Mouse (Mus musculus): Measurements from ENCODE around the gene Nckap5.
"Not testable (repeated sequence)": the region's sequence is repeated elsewhere in the genome, so short reads cannot be mapped to it uniquely, and the experiment has no call there.

Nckap5 gene

DNA sequence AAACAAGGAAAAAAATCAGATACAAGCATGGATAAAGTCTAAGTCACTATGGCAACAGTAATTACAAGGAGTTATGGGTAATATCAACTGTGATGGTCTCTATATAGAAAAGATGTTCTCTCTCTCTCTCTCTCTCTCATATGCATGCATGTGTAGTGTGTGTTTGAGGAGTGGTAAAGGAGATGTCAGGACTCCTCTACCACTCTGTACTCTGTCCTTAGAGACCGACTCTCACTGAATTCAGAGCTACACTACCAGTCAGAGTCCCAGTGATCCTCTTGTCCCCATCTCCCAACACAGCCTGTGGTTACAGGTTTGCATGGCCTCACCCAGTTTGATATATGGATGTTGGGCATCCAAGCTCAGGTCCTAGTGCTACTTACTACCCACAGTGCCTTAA is 662.0 kb downstream of the Nckap5 start:
- no peak for DNase-seq (ENCODE audit: low spot score in 2 of 2)

DNA sequence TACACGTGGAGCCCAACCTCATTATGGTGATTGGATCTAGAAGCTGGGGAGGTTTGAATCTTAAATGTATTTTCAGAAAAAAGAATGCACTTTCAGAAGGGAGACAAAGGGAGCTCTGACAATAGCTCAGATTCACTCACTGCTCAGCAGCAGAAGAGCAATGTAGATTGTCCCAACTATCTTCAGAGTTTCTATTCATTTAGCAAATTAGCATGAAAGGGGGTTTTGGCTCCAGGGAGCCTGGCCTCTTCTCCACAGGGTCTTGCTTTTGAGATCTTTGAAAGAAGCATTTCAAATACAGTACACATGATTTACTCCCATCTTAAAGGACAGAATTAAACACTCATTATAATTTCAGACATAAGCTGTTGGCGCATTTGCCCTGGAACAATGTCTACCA is 662.5 kb downstream of the Nckap5 start:
- no peak for DNase-seq (ENCODE audit: low spot score in 2 of 2)

DNA sequence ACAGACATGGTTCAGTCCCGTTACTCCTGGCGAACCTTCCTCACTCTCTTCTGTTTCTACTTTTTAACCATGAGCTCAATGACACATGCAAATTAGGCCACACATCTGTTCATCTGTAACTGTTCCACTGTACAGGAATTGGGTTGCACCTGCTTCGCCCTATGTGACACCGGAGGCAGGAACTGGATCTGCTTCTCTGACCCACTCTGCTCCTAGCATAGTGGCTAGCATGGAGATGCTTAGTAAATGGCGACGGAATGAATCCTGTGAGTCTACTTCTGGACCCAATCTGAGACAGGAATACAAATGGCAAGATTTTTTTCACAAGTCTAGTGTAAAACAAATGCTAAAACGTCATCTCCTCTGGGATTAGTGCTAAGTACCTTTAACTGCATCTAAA is 663.1 kb downstream of the Nckap5 start:
- DNase-seq (ENCODE audit: low spot score in 2 of 2): no peak

DNA sequence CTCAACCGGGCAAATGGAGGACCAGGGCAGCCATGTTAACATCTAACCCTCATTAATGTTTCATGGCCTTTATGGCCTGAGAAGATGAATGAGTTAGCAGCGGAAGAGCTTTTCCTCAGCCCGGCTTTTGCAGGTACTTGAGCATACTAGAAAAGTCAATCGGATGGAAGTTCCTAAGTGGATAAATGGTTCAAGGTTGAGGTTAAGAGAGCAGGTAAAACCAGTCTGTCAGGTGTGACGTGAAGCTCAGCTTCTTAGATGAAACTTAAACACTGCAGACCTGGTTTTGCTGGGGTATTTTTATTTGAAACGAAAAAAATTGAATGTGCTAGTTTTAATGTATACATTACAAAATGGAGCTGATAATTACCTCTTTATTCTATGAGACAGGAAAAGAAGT is 671.3 kb downstream of the Nckap5 start:
- no peak for DNase-seq (ENCODE audit: low spot score in 2 of 2)

DNA sequence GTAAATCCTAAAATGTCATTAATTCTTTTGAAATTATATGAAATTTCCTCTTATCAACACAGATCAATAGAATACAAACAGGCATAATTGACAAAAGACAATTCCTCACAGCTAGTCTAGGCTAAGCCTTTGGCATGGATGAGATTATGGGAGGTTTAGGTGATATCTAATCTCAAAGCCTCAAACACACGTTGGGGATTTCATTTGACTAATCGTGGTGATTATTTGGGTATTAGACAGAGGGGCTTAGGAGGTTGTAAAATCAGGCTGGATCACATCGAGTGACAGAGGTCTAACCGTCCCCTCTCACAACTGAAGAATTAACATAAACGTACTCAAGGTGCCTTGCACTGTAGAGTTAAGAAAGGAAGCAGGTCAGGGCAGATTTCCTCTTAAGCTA is 674.8 kb downstream of the Nckap5 start:
- no peak for DNase-seq (ENCODE audit: low spot score in 2 of 2)

DNA sequence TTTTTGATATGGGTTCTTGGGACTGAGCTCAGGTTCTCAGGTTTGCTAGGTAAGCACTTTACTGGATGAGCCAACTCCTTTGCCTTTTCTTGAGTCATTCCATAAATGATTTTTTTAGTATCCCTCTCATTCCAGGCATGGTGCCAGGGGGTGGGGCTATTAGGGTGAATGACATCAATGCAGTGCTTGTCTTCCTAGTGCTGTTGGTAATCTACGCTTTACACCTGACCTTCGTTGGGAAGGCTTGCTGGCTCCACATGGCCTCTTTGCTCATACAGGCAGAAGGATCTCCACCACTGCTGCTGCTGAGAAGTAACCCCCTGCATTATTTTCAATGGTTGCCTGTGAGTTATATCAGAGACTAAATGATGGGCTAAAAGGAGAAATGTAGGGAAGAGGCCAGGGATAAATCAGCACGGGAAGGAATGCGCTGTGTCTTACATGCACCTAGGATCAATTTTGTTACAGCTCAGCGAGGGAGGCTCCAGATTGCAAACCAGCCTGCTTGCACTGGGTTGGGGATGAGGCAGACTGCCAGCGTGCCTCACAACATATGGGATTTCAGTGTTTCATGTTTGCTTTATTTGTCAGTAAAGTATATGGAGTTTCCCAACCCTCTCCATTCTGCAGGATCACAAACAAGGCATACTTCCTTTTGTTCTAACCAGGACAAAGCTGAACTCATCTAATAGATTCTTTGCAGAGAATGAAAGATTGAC is 676.9 kb downstream of the Nckap5 start:
- peak; percentile 26 to 27 for DNase-seq (ENCODE audit: low spot score in 2 of 2)

DNA sequence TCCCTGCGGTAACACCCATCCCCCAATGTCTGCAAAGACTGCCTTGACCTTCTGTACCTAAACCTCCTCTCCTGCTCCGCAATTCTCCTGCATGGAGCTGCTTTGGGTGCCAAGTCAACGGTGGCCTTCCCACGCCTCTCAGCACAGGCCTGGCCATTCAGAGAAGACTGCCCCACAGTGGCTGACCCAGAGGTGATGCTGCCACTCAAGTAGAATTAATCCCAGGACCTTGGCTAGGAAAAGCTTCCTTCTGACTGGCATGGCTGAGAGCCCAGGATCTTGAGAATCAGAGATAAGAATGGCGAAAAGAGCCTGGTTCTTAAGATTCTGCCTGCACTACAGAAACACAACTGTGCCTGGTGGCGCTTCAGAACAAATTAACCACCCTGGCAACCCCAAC is 678.4 kb downstream of the Nckap5 start:
- no peak for DNase-seq (ENCODE audit: low spot score in 2 of 2)

DNA sequence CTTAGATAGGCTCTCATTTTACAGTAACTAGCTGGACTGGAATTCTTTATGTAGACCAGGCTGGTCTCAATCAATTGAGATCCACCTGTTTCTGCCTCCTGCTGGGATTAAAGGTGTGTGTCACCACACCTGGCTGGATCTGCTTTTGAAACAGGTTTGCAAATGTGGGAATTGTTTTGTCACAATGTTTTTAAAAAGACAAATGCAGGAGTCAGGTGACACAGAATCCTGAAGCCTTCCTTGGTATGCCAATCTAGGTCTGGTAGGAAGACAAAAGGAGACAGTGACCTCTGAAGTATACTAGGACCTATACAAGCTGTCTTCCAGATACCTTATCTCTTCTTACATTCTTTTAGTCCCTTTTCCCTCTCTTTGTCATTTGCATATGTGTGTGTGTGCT is 680.6 kb downstream of the Nckap5 start:
- DNase-seq (ENCODE audit: low spot score in 2 of 2): no peak

DNA sequence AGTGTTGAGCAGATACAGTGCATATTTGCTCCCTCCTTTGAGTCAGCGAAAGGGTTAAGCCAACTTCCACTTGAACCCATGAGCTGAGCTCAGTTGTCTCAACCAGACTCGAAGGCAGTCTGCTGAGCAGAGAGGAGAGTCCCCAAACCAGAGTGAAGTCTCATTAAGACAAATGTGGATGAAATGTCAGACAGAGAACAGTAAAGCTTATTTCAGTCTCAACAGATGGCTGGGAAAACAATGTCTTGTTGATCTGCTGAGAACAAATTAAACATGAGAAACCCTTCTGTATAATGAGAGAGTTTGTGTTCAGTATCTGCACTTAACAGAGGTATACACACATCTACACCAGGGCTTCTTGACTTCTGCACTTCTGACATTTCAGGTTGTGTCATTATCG is 694.9 kb downstream of the Nckap5 start:
- DNase-seq (ENCODE audit: low spot score in 2 of 2): no peak

DNA sequence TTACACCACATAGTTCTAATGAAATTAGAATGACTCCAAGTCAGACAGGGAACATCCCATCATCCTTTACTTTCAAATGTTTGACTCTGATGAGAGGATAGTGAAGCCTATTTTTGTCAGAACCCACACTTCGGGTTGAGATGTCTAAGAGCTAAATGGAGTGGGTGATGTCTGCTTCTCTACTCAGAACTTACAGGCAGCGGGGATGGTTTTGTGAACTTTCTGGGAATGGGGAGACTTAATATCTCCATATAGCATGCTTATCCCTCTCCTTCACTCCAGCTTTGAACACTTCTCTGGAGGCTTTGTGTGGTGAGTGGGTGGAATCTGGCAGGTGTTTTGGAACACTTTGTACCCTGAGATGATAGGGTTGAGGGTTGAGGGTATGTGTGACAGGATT is 698.3 kb downstream of the Nckap5 start:
- no peak for DNase-seq (ENCODE audit: low spot score in 2 of 2)

DNA sequence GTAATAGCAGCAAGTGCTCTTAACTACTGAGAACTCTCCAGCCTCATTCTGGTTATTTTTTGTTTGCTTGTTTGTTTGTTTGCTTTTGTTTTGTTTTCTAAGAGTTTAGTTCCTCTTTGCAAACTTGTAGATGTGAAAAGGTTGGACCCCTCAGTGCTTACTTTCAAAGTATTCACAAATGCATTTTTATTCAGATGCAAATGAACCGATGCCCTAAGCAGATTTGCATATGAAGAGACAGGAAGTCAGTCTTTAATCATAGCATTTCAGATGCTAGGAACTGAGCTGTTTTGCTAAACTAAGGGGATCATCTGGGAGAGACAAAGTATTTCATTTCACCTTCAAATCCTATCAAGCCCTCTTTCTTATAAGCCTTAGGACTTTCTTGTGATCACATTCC is 701.5 kb downstream of the Nckap5 start:
- no peak for DNase-seq (ENCODE audit: low spot score in 2 of 2)

DNA sequence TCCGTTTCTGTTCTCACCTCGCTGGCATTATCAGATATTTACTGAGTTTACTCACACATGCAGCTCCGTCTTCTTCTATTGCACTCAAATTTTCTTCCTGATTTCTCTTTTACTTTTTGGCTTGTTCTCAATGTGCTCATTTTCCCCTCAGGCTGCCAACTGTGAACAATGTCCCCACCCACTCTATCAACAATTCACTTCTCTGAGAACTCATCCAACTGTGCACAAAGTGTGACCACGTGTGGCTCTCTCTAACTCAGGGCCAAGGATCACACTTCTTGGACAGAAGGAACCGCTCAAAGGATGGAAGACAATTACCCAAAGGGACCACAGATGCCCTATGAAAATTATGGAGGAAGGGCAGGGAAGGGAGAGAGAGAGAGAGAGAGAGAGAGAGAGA is 707.5 kb downstream of the Nckap5 start:
- no peak for DNase-seq (ENCODE audit: low spot score in 2 of 2)

DNA sequence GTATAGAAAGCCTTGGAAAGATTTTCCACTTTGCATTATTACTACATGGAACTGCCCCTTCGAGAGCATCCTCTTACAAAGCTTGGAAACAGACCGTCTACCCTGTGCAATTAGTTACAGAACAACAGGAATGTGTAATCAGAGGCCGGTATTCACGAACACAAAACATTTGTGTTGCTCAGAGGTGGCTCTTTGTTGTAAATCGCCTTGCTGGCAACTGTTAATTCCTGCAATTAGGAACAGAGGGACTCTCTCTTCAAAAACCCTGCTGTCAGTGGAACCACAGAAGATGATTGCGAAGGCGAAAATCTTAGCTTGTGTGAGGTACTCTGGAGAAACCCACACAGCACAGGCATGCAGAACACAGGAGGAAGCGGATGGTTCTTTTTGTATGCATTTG is 710.1 kb downstream of the Nckap5 start:
- no peak for DNase-seq (ENCODE audit: low spot score in 2 of 2)

DNA sequence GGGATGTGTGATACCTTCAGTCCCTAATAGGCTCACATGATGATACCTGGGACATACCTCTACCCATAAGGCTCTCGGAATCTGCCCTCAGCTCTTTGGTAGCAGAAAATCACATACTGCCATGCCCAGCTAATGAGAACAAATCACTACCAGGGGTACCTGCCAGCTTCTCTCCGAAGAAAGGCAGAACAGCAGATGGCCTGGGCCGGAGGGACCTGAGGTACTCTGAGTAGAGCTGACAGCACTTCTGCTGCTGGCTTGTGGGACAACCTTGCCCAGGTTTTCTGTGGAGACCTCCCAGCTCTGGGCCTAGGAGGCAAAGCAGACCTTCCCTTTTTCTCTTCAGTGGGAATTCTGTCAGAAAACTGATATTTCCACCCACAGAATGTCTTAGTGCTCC is 714.6 kb downstream of the Nckap5 start:
- DNase-seq (ENCODE audit: low spot score in 2 of 2): no peak

DNA sequence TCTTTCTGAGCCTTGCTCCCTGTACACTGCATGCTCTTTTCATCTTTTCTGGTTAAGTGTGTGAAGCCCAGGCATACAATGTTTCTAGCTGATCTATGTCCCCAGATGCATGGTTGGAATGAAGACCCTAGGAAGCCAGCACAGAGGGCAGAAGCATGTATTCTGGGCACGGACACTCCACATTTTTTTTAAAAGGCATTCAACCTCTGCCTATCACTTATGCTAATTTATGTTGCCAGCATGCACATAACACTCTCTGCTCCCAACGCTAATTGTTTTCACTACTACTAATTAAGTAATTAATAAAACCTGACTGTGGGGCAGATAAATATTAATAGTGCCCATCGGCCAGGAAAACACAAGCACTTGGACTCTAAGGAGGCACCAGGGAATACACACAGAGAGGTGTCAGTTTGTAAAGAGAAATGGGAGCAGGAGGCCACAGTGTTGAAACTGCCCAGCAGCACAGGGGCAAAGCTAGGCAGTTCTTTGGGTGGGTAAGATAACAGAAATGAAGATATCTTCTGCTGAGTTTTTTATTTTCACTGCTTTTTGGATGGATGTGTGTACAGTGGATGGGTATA is 724.8 kb downstream of the Nckap5 start:
- no peak for DNase-seq (ENCODE audit: low spot score in 2 of 2)

DNA sequence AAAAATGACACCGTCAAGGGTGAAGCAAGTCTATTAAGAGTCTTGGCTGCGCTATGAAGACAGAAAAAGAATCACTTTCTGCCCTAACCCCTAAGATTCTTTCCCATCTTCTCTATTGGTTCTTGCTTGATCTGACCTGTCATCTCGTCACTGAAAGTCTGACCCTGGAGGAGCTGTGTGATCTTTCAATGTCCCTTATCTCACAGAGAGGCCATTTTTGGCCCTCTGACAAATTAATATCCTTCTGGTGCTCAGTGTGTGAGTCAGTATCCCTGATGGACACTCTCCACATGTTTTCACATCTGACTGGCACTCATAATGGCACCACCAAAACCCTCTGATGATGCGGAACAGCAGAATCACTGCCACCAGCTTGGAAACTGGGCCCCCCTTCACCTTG is 736.3 kb downstream of the Nckap5 start:
- no peak for DNase-seq (ENCODE audit: low spot score in 2 of 2)

DNA sequence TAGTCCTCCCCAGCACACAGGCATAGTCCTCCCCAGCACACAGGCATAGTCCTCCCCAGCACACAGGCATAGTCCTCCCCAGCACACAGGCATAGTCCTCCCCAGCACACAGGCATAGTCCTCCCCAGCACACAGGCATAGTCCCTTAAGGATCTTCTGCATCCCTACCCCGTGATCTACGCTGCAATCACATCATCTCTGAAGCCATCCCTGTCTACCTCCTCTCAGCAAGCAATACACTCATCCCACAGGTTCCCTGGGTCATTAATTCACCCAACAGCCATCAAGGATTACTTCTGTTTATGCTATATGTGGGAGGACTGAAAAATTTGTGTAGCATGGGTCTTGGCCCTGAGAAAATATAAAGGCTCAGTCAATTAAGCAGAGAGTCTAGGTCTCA is 738.6 kb downstream of the Nckap5 start:
- DNase-seq (ENCODE audit: low spot score in 2 of 2): not testable (repeated sequence)

DNA sequence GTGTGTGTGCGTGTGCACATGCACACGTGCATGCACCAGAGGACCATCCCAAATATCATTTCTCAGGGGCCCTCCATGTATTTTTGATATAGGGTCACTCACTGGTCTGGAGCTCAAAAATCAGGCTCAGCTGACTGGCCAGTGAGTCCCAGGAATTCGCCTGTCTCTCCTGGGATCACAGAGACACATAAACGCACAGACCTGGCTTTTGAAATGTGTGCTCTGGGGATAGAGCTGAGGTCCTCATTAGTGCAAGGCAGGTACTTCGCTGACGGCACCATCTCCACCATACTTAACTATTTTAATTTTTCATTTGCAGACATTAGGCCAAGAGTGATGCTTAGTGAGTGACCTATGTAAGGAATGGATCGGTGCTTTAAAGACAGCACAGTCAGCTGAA is 743.4 kb downstream of the Nckap5 start:
- DNase-seq (ENCODE audit: low spot score in 2 of 2): no peak

DNA sequence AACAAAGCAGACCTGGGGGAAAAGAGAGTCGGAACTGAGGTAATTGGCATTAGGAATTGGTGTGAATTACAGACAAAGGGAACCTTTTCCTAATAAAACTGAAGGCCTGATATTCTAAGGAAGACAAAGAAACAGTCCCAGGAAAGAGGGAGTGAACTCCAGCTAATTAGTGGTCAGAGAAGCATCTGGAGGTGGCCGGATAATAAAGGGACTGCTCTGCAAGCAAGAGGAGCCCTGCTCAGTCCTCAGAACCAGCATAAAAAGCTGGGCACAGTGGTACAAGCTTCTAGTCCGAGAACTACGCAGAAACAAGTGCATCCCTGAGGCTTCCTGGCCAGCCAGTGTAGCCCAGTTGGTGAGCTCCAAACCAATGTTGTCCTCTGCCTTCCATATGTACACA is 754.3 kb downstream of the Nckap5 start:
- DNase-seq (ENCODE audit: low spot score in 2 of 2): no peak

DNA sequence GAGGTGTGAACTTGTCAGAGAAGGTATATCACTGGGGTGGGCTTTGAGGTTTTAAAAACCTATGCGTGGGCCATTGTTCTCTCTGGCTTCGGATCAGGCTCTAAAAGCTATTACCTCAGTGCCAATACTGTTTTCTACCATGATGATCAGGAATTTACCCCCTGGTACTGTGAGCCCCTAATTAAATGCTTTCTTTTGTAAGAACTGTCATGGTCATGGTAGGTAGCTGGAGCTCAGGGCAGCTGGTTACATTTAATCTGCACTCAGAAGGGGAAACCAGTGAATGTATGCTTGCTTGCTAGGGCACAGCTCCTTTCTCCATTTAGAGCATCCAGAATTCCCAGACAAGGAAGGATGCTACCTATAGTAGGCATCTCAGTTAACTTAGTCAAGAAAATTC is 759.7 kb downstream of the Nckap5 start:
- DNase-seq (ENCODE audit: low spot score in 2 of 2): no peak

DNA sequence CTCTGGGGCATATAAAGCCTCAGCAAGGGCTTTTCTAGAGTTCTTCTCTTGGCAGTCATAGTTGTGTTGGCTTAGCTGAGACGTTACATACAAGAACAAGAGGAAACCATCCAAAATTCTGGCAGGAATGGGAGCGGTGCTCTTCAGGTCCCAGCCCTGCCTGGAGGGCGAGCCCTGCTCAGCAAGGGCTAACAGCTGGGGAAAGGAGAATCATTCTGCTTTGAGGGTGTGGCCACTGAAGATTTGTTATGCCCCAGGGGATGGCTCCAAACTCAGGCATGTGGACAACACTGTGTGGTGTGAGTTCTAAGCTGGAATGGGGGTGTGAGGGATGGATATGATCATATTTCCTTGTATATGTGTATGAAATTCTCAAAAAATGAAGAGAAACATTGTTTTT is 779.1 kb downstream of the Nckap5 start:
- no peak for DNase-seq (ENCODE audit: low spot score in 2 of 2)

DNA sequence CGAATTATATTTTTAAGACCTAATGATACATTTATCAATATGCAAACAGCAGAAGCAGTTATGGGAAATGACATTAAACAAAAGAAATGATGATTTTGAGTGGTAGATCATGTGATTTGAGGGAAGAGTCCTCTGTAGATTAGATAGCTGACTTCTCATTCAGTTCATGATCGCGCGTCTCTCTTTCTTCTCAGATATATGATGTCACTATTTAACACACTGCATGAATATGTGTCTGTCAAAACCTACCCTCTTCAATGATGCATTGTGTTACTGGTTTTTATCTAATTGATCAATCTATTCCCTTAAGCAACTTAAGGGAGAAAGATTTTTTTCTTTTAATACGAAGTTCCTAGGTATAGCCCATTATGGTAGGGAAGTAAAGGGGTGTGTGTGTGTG is 787.7 kb downstream of the Nckap5 start:
- DNase-seq (ENCODE audit: low spot score in 2 of 2): no peak

DNA sequence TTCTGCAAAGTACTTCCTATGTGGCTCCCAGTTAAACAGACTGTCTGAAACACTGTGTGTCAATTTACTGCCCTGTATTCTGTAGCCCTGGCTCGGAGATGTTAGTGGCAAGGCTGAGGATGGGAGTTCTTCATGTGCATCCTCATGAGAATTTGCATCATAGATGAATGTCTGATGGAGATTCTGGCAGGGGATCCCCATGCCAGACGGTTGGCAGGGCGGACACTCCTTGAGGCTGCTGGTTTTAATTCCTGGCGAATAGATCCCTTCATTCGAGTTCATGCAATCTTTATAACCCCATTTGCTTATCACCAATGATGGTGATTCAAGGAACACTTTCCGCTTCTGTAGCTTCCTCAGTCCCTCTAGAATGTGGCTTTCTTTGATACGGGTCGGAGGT is 803.1 kb downstream of the Nckap5 start:
- no peak for DNase-seq (ENCODE audit: low spot score in 2 of 2)

DNA sequence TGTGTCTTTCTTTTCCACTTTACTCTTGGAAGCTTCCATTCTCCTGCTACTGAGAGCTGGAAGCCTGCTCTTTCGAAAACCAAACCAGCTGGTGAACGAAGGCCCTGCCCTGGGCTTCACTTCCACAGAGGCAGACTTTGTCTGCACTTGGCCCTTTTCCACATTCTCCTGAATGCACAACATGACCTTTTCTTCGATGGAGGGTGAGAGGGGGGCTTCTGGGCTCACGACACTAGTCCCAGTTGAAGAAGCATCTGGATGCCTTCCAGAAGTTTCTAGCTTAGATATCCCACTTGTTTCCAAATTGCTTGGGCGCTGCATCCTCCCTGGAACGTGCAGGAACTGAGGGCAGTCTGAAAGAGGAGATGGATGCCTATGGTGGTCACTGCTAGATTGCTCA is 806.1 kb downstream of the Nckap5 start:
- DNase-seq (ENCODE audit: low spot score in 2 of 2): no peak

Data from frontal cortex, postnatal 25 days (tissue).